Mouse (Mus musculus) pancreas, adult 10 weeks (tissue): Measurements from ENCODE around the gene Pbx2. TPM values are rescaled to one million over a fixed set of nuclear protein-coding genes. Genes with fewer than 3 reads are reported as not detected.

Experiments
- polyA plus RNA-seq: library from polyadenylated mRNA; stranded (reverse); fragments of 350-450 nt; fragmentation: Illumina TruSeq; extraction: RNeasy Lipid Tissue Mini Kit (QIAGEN cat#74804); gene quantifications from one replicate; pipeline ENCODE4 v1.2.3, GENCODE M21; 2015; ENCODE audit warnings: low read depth, low replicate concordance; ENCODE audit not compliant: insufficient read depth

The Pbx2 gene
- 11.4 TPM for polyA plus RNA-seq

DNA sequence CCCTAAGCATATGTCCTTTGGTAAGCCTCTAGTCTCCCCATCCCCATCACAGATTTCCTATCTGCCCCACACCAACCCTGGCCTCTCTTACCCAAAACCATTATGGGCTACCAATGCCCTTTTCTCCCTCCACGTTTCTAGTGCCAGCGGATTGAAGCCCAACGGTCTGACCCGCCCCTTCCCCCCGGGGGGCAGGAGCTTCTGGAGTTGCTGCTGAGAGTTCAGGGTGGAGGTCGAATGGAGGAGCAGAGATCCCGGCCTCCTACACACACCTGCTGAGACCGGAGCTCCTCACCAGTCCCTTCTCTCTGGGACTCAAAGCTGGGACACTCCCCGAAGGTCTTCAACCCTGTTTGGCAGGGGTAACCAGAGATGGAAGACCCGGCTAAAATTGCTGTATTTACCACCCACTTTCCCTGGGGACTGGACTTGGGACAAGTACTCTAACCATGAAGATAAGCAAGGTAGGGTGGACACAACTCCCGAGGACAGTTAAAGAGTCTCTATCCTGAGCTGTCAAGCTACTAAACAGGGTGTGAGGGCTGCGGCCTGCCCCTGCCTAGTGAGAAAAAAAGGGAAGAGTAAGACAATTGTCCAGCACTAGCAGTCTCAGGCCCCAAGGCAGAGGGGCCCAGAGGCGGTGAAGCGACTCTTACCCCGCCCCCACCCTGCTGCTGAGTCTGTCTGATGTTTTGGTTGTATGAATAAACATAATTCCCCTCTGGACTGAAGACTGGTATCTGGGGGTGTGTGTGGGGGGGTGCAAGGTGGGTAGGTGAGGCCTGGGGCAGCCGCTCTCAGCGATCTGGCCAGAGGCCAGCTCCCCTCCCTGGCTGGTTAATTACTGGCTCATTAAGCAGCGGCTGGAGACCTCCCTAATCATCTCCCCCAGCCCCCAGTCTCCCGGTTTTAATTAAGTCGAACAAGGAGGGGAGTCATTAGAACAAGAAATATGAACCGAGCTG is at the start of gene Pbx2:
Gene Pbx2, plus strand, starts transcription at position 238 of the 965 bp plus-strand sequence.

GRCm38 (mm10) chr17:34564003-34564421 is 27.1 kb upstream of the Pbx2 start, which contains the start of gene Notch4:
Notch4 (plus strand) TSS chr17:34564268.

GRCm38 (mm10) chr17:34589681-34590101 is 1.4 kb upstream of the Pbx2 start, which contains the start of gene Gpsm3:
Gpsm3 (plus strand) TSS chr17:34589806.

GRCm38 (mm10) chr17:34597566-34598095 is 6.6 kb downstream of the Pbx2 start, which contains the start of gene Ager:
Ager (plus strand) TSS chr17:34597862.

DNA sequence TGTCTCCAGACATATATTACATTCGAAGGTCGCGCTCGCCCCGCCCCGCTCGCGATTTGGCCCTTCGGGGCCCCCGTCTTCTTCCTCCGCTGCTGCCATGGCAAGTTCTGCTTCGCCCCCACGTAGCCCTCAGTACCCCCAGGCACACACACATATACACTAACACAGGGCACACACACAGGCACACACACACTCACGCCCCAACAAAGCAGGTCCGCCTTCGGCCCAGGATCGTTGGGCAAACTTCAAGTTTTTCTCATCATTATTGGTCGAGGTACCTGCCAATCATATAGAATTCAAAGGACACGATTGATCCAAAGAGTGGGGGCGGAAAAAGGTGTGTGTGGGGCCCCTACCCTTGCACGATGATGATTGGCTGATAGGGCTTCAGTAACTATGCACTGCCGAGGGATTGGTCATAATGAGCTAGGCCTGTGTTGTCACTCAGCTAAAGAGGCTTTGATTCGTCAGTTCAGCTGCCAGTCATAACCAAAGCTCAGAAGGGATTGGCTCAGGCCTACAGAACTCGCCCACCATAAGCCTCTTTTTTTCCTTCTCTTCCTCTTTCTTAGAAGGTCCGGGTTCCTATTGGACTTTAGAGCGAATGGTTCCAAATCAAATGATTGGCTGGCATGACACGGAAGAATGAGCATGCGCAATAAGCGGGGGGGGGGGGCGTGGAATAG is 12.5 kb downstream of the Pbx2 start, which contains the start of gene Rnf5:
Gene Rnf5, minus strand, starts transcription at position 316 of the 686 bp plus-strand sequence.

GRCm38 (mm10) chr17:34604061-34604508 is 13.0 kb downstream of the Pbx2 start, which contains the start of gene Agpat1:
Agpat1 (plus strand) TSS chr17:34604262.

GRCm38 (mm10) chr17:34615871-34616270 is 24.8 kb downstream of the Pbx2 start, which contains the start of gene Egfl8:
Egfl8 (minus strand) TSS chr17:34615971.

DNA sequence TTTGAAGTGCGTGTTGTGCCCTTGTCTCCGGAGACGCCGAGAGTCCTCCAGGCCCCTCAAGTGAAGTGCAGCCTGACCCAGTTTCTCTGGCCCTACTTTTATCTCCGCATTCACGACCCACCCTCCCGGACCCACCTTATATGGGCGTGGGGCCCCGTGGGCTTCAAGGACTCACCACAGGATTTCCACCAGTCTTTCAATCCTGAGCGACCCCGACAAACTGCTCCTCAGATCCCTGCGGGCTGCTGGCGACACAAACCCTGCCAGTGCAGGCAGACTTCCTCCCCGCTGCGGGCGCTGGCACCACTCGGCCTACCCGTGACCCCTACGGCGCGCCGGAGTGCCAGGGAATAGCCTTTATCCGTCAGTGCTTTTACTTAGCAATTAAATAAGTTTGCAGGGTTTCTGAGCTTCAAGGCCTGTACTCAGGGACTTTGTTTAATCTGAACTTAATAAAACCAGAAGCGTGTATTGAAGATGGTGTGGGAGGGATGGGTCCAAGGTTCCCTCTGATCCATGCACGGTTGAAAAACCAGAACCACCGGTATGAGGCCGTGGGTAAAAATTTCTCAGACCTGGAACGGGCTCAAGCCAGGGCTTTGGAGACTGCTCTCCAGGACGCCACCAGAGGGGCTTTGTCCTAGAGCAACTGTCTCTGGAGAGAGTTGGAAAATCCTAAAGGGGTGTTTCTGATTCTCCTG is 37.0 kb downstream of the Pbx2 start, which contains the start of gene Ppt2:
Gene Ppt2, minus strand, starts transcription at position 568 of the 701 bp plus-strand sequence.

GRCm38 (mm10) chr17:34629221-34629751 is 38.2 kb downstream of the Pbx2 start, which contains the start of gene Prrt1:
Prrt1 (plus strand) TSS chr17:34629533.

DNA sequence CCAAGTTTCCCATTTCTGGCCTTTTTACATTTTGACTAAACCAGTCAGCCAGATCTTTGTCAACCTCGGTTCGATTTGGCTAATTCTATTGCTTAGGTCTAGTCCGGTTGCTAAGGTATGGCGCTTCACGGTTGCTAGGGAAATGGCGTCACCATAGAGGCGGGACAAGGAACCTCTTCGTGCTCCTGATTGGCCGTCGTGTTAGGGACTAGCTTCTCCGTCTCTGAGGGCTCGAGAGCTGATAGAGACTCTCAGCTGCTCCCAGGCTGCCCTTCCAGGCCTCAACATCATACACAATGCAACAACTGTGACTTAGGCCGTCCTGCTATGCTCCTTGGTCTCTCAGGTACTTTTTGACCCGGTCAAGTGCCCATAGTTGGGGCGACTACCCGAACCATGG is 53.5 kb downstream of the Pbx2 start, which contains the start of gene Fkbpl:
Gene Fkbpl, plus strand, starts transcription at position 157 of the 400 bp plus-strand sequence.

Other genes with a start within 250 kb of the Pbx2 start
- not detected for gene Btnl2, start 236.4 kb upstream of the Pbx2 start, polyA plus RNA-seq
- gene Btnl1, start 214.1 kb upstream of the Pbx2 start, polyA plus RNA-seq: not detected
- 4.2 TPM for gene BC051142, start 192.4 kb upstream of the Pbx2 start, polyA plus RNA-seq
- not detected for gene Btnl4, start 113.9 kb upstream of the Pbx2 start, polyA plus RNA-seq
- gene Btnl6, start 73.9 kb upstream of the Pbx2 start, polyA plus RNA-seq: not detected
- 13.4 TPM for gene Notch4, start 27.0 kb upstream of the Pbx2 start, polyA plus RNA-seq
- gene Gpsm3, start 1.5 kb upstream of the Pbx2 start, polyA plus RNA-seq: 13.2 TPM
- 1.3 TPM for gene Ager, start 6.6 kb downstream of the Pbx2 start, polyA plus RNA-seq
- 23.2 TPM for gene Rnf5, start 12.4 kb downstream of the Pbx2 start, polyA plus RNA-seq
- gene Agpat1, start 13.0 kb downstream of the Pbx2 start, polyA plus RNA-seq: 22.7 TPM
- 3.3 TPM for gene Egfl8, start 24.7 kb downstream of the Pbx2 start, polyA plus RNA-seq
- 9.9 TPM for gene Ppt2, start 37.2 kb downstream of the Pbx2 start, polyA plus RNA-seq
- 5.2 TPM for gene Prrt1, start 38.3 kb downstream of the Pbx2 start, polyA plus RNA-seq
- gene Fkbpl, start 53.5 kb downstream of the Pbx2 start, polyA plus RNA-seq: 2.0 TPM
- gene Atf6b, start 55.9 kb downstream of the Pbx2 start, polyA plus RNA-seq: 10.8 TPM
- 12.0 TPM for gene Tnxb, start 79.3 kb downstream of the Pbx2 start, polyA plus RNA-seq
- gene C4b, start 152.6 kb downstream of the Pbx2 start, polyA plus RNA-seq: 20.6 TPM
- gene Cyp21a1, start 213.3 kb downstream of the Pbx2 start, polyA plus RNA-seq: 1.9 TPM
- gene Stk19, start 245.7 kb downstream of the Pbx2 start, polyA plus RNA-seq: 14.8 TPM
- gene Dxo, start 245.8 kb downstream of the Pbx2 start, polyA plus RNA-seq: 19.9 TPM